8 mouse cellular contexts compared by ENCODE assay signal in genomic region chr8:122500856-122501255, GRCm38 (mm10). TPM values are rescaled to one million over a fixed set of nuclear protein-coding genes. Genes with fewer than 3 reads are reported as not detected.
DNase-seq lines count a peak whose midpoint lies in the region; ATAC-seq and TF ChIP-seq lines count a peak whose summit lies in the region.

No protein-coding gene starts in this region.

- intact Hi-C loops in left cerebral cortex, adult 2 months (cut with DNase I), result loop anchor here (1.0 to 2.0 kb wide), 3 partner anchors 50 to 329 kb away; partner anchors contain the start of genes Galns, Piezo1 and Trappc2l

- H3K9me3 ChIP-seq in hindbrain, postnatal 0 days (ENCODE audit: low read length), result no peaks in the 10 kb centered on the region

- no peak overlapping the region for H3K4me2 ChIP-seq in hindbrain, postnatal 0 days (ENCODE audit: low read depth, low read length)

- no peak overlapping the region for H3K4me3 ChIP-seq in cerebellum, adult 2 months (replicated peaks; ENCODE audit: insufficient read depth, low read depth, low read length)
- H3K4me3 ChIP-seq in hindbrain, postnatal 0 days (ENCODE audit: low read length), result no peak overlapping the region
- no peak overlapping the region for H3K4me3 ChIP-seq in left cerebral cortex, adult 2 months

- CTCF ChIA-PET in Patski (lab: Charles Lee), result interaction anchor here (1.2 to 1.3 kb wide), 2 partner anchors 8 to 49 kb away, joined by 4 to 5 read pairs; no protein-coding TSS in a partner anchor

- no peak for ATAC-seq in Patski
- peak; percentile 74 for ATAC-seq in frontal cortex, adult (ENCODE audit: low TSS enrichment)
- ATAC-seq in hindbrain, postnatal 0 days, result peak; percentile 34; the same call in 1 of the 2 replicates
- ATAC-seq in megakaryocyte, adult 5-6 weeks (ENCODE audit: poor library complexity, severe bottlenecking), result peak; percentile 89

- no peak for TF ChIP-seq POLR2A in cerebellum, adult 2 months (IDR thresholded peaks at IDR 0.05; ENCODE audit: borderline replicate concordance, insufficient read depth, low read length)

- DNase-seq in Patski (ENCODE audit: low read depth, low spot score), result peak; percentile 38
- peak; percentile 73 to 81 for DNase-seq in cerebellum, adult 2 months
- peak; percentile 89 for DNase-seq in hindbrain, postnatal 0 days (ENCODE audit: low spot score)
- peak; percentile 65 to 68 for DNase-seq in left cerebral cortex, adult 2 months (ENCODE audit: extremely low spot score in 1 of 2, low spot score in 2 of 2)
- DNase-seq in right cerebral cortex, postnatal 14 days, result peak; percentile 74
- peak; percentile 41 for DNase-seq in urinary bladder, postnatal 10 days (ENCODE audit: low spot score)

- no peaks in the 10 kb centered on the region for H3K36me3 ChIP-seq in hindbrain, postnatal 0 days (ENCODE audit: insufficient read depth, low read length)

- H3K27me3 ChIP-seq in Patski, result no peaks in the 10 kb centered on the region
- H3K27me3 ChIP-seq in cerebellum, adult 2 months (ENCODE audit: control insufficient read depth, insufficient read depth, low read length), result no peaks in the 10 kb centered on the region
- H3K27me3 ChIP-seq in hindbrain, postnatal 0 days (ENCODE audit: insufficient read depth, low read length), result no peaks in the 10 kb centered on the region

- POLR2A ChIA-PET in Patski (lab: Charles Lee), result no interaction called here

- in situ Hi-C loops in Patski (cut with MboI; ENCODE audit: low pct_unique_long_range_greater_than_20kb), result loop anchor here (10.0 kb wide), 1 partner anchor 54 kb away; the partner anchor contains the start of gene Piezo1

- no peak overlapping the region for H3K9ac ChIP-seq in hindbrain, postnatal 0 days (replicated peaks; ENCODE audit: low read length)

- H3K27ac ChIP-seq in cerebellum, adult 2 months (ENCODE audit: insufficient read depth, low read length), result no peak overlapping the region
- no peak overlapping the region for H3K27ac ChIP-seq in hindbrain, postnatal 0 days
- H3K27ac ChIP-seq in left cerebral cortex, adult 2 months, result no peak overlapping the region

- 26% methylated on average over 10 of the region's 10 CpGs for WGBS in cerebellum, adult 2 months
- WGBS in hindbrain, postnatal 0 days, result 35% methylated on average over 10 of the region's 10 CpGs

- TF ChIP-seq CTCF in Patski (IDR thresholded peaks at IDR 0.05), result no peak
- peak; percentile 93 for TF ChIP-seq CTCF in cerebellum, adult 2 months (IDR thresholded peaks at IDR 0.05; ENCODE audit: borderline replicate concordance, insufficient read depth, low read depth, low read length)
- peak; percentile 94 for TF ChIP-seq CTCF in hindbrain, postnatal 0 days (IDR thresholded peaks at IDR 0.05; ENCODE audit: low read depth)
- TF ChIP-seq CTCF in left cerebral cortex, adult 2 months (IDR thresholded peaks at IDR 0.05), result peak; percentile 98

- no peaks in the 10 kb centered on the region for H3K4me1 ChIP-seq in cerebellum, adult 2 months (ENCODE audit: control insufficient read depth, insufficient read depth, low read length)
- H3K4me1 ChIP-seq in hindbrain, postnatal 0 days (ENCODE audit: insufficient read depth, low read length), result no peaks in the 10 kb centered on the region

RNA-seq across cellular contexts. Expression of gene Ctu2, which starts 24.9 kb away (rescaled TPM):
- 27.4 TPM for polyA plus RNA-seq in Patski (2021)
- 45.0 and 49.7 TPM in 2 replicates for polyA plus RNA-seq in cerebellum, adult 2 months (2012; rRNA removed)
- 39.9 and 49.8 TPM in 2 replicates for total RNA-seq in hindbrain, postnatal 0 days (2014; rRNA removed)
- polyA plus RNA-seq in hindbrain, postnatal 0 days (2015; fragmentation: Nextera tagmentation; extraction: Ambion mirVana), result 85.4 and 93.6 TPM in 2 replicates
- total RNA-seq in left cerebral cortex, adult 2 months (2021), result 10 to 100 TPM; 27.0 TPM
- 13.5 and 16.2 TPM in 2 replicates for total RNA-seq in megakaryocyte, adult 5-6 weeks (2015)
- total RNA-seq in megakaryocyte, adult 5-6 weeks (2017), result 4.7 and 7.7 TPM in 2 replicates

RNA-seq across cellular contexts. Expression of gene Rnf166, which starts 25.0 kb away (rescaled TPM):
- polyA plus RNA-seq in Patski (2021), result 41.5 TPM
- polyA plus RNA-seq in cerebellum, adult 2 months (2012; rRNA removed), result 65.9 and 69.4 TPM in 2 replicates
- 37.4 and 48.8 TPM in 2 replicates for total RNA-seq in hindbrain, postnatal 0 days (2014; rRNA removed)
- 22.6 and 27.0 TPM in 2 replicates for polyA plus RNA-seq in hindbrain, postnatal 0 days (2015; fragmentation: Nextera tagmentation; extraction: Ambion mirVana)
- total RNA-seq in left cerebral cortex, adult 2 months (2021), result 10 to 100 TPM; 37.6 to 37.9 TPM
- total RNA-seq in megakaryocyte, adult 5-6 weeks (2015), result 42.0 and 48.6 TPM in 2 replicates
- total RNA-seq in megakaryocyte, adult 5-6 weeks (2017), result 50.8 and 59.5 TPM in 2 replicates

RNA-seq across cellular contexts. Expression of gene Snai3, which starts 40.3 kb away (rescaled TPM):
- 0.17 TPM for polyA plus RNA-seq in Patski (2021)
- polyA plus RNA-seq in cerebellum, adult 2 months (2012; rRNA removed), result 0.13 TPM in 1 of 2 replicates, not detected in the other
- not detected in 2 replicates for total RNA-seq in hindbrain, postnatal 0 days (2014; rRNA removed)
- polyA plus RNA-seq in hindbrain, postnatal 0 days (2015; fragmentation: Nextera tagmentation; extraction: Ambion mirVana), result not detected in 2 replicates
- 1 to 10 TPM; 1.0 to 1.6 TPM for total RNA-seq in left cerebral cortex, adult 2 months (2021)
- total RNA-seq in megakaryocyte, adult 5-6 weeks (2015), result 0.09 and 0.25 TPM in 2 replicates
- not detected in 2 replicates for total RNA-seq in megakaryocyte, adult 5-6 weeks (2017)

RNA-seq across cellular contexts. Expression of gene Piezo1, which starts 50.3 kb away (rescaled TPM):
- polyA plus RNA-seq in Patski (2021), result 253 TPM
- polyA plus RNA-seq in cerebellum, adult 2 months (2012; rRNA removed), result 4.2 and 4.5 TPM in 2 replicates
- total RNA-seq in hindbrain, postnatal 0 days (2014; rRNA removed), result 10.0 and 17.5 TPM in 2 replicates
- polyA plus RNA-seq in hindbrain, postnatal 0 days (2015; fragmentation: Nextera tagmentation; extraction: Ambion mirVana), result 1.2 and 1.3 TPM in 2 replicates
- 1 to 10 TPM; 6.8 to 7.7 TPM for total RNA-seq in left cerebral cortex, adult 2 months (2021)
- 27.4 and 34.6 TPM in 2 replicates for total RNA-seq in megakaryocyte, adult 5-6 weeks (2015)
- 30.0 and 35.9 TPM in 2 replicates for total RNA-seq in megakaryocyte, adult 5-6 weeks (2017)

RNA-seq across cellular contexts. Expression of gene Mvd, which starts 57.6 kb away (rescaled TPM):
- polyA plus RNA-seq in Patski (2021), result 21.9 TPM
- polyA plus RNA-seq in cerebellum, adult 2 months (2012; rRNA removed), result 43.6 and 45.2 TPM in 2 replicates
- 67.1 and 89.6 TPM in 2 replicates for total RNA-seq in hindbrain, postnatal 0 days (2014; rRNA removed)
- 55.2 and 55.5 TPM in 2 replicates for polyA plus RNA-seq in hindbrain, postnatal 0 days (2015; fragmentation: Nextera tagmentation; extraction: Ambion mirVana)
- 10 to 100 TPM; 20.8 to 25.3 TPM for total RNA-seq in left cerebral cortex, adult 2 months (2021)
- total RNA-seq in megakaryocyte, adult 5-6 weeks (2015), result 9.8 and 10.3 TPM in 2 replicates
- total RNA-seq in megakaryocyte, adult 5-6 weeks (2017), result 15.2 and 15.6 TPM in 2 replicates

Comparison
In these comparisons a context has a peak if more than half of its experiments do, and no peak if none do; other contexts are left out.
1. DNase-seq: peak in every context shown above with its lines; median percentile 89 in hindbrain, postnatal 0 days; 77 in cerebellum, adult 2 months; 74 in right cerebral cortex, postnatal 14 days; 66 in left cerebral cortex, adult 2 months; 41 in urinary bladder, postnatal 10 days; 38 in Patski.